In the genomic region with DNA sequence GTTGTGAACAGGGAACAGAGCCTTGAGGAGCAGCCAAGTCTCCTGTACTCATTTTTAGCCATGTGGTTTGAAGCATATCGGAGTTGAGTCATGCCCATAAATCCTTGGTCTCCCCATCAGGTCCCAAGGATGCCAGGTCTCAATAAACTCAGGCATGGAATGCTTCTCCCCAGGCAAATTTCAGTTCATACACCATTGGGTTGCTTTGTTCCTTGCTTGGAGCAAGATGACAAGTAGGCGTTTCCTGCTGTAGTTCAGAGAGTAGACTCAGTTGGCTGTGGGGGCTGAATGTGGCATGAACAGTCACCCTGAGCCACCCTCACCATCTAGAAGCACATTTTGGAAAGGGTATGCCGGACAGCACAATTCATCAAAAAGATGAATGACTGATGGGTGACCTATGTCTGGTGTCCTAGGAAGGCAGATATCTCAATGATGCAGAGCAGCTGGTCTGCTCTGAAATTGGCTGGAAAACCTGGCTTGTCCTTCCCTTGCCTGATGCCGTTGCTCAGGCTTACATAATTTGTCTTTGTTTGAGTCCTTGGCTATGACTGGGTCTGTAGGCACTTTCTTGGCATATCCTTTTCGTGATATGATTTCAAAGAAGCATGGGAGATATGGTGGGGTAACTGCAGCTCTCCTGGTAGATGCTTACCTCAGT, we compare ENCODE assay signal across 8 mouse cellular contexts.
A peak's percentile ranks its signal among the peaks of the same experiment; 100 is the strongest.
DNase-seq lines count a peak whose midpoint lies in the region.

No protein-coding gene starts in this region.

- intact Hi-C loops in heart, postnatal 25 days (cut with DNase I), result loop anchor here (5.0 kb wide), 1 partner anchor 463 kb away; no protein-coding TSS in a partner anchor
- intact Hi-C loops in left cerebral cortex, postnatal 14 days (cut with DNase I), result loop anchor here (10.0 kb wide), 1 partner anchor 130 kb away; no protein-coding TSS in a partner anchor

- DNase-seq in heart, adult 18-20 months, result peak; percentile 11 to 24
- no peak for DNase-seq in heart, postnatal 25 days (ENCODE audit: low spot score)
- DNase-seq in 3134 (ENCODE audit: extremely low read depth, insufficient read length, low spot score), result peak; percentile 5
- peak; percentile 70 for DNase-seq in adrenal gland, postnatal 14 days
- DNase-seq in left cerebral cortex, postnatal 14 days (ENCODE audit: low spot score in 2 of 2), result peak; percentile 3 to 19
- no peak for DNase-seq in spleen, postnatal 14 days (ENCODE audit: low spot score in 2 of 2)
- DNase-seq in urinary bladder, postnatal 4 days (ENCODE audit: low spot score in 2 of 2), result no peak
- no peak for DNase-seq in thymus, adult 18-20 months

Comparison
In these comparisons a context has a peak if more than half of its experiments do, and no peak if none do; other contexts are left out.
1. DNase-seq: peak in heart, adult 18-20 months (2 of 2), 3134 (single experiment), adrenal gland, postnatal 14 days (single experiment) and left cerebral cortex, postnatal 14 days (2 of 2); none in heart, postnatal 25 days (single experiment), spleen, postnatal 14 days (0 of 2), urinary bladder, postnatal 4 days (0 of 2) and thymus, adult 18-20 months (0 of 2).